Mouse (Mus musculus) lung, postnatal 0 days (tissue): ENCODE data around the gene Zswim1.
"Not testable (repeated sequence)": the region's sequence is repeated elsewhere in the genome, so short reads cannot be mapped to it uniquely, and the experiment has no call there.

Experiments used
- CTCF ChIP-seq: IDR thresholded peaks from 2 replicates; pipeline ENCODE4 v1.5.1; 2016; ENCODE audit warnings: antibody characterized with exemption, mild to moderate bottlenecking
- EP300 ChIP-seq: IDR thresholded peaks from 2 replicates; pipeline ENCODE4 v1.6.1; 2016; ENCODE audit warnings: antibody characterized with exemption, mild to moderate bottlenecking, control low read depth

GRCm38 (mm10) chr2:164855572-164855971 is 33.1 kb downstream of the Zswim1 start:
- 0 out of 2 replicates have a peak, but pooled peaks have one; percentile 5 for TF ChIP-seq CTCF
- not testable (repeated sequence) for TF ChIP-seq EP300
